Mouse (Mus musculus): Measurements from ENCODE around the gene Grm5.
A peak's percentile ranks its signal among the peaks of the same experiment; 100 is the strongest.

Grm5 gene

DNA sequence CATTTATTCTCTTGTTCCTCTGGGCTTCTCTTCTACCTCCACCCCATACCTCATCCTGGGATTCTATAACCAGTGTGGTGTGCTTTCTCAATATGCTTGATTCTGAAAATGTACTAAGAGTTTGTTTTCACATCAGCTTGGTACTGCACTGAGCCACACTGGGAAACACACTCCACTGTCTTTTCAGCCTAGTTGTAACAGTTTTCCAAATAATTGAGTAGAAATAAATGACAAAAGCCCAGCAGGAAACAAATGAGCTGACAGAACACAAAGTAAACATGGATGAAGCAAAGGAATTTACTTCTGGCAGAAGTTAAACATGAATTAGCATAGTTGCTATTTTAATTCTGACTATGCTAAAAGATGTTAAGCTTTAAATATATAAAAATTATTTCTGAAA lies 262.1 kb downstream of the Grm5 start:
- no peak for DNase-seq (ENCODE audit: low spot score in 2 of 2)

DNA sequence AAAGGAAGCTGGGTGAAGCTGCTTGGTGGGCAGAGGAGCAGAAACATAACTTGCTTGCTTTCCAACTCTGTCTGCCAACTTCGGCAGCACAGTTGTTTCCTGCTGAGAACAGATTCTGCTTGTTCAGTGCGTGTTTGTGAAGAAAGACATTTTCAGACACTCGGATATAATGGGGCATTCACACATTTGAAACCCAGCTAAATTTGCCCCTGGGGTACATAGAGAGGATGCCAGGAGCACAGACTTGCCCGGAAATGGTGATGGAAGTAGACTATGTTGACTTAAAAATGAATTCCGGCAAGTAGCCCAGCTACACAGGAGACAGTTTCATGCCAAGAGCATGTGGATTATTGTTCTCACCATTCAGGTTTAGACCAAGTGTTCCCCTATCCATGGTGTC lies 342.0 kb downstream of the Grm5 start:
- peak; percentile 20 to 40 for DNase-seq (ENCODE audit: low spot score in 2 of 2)

DNA sequence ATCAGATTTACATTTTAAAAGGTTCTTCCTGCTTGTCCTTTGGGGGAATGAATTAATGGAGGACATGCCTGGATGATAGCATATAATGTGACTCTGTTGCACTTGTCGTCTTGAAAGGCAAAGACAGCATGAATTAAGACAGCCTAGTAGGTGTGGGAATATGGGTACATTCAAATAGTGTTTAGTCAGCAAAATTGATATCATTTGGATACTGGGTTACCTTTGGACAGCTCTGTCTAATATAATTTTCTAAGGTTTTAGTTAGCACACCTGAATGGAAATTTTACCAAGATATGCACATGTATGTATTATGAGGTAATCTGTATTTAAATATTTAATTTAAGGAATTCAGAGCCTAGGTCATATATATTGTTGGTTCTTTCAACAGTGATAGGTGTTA lies 353.4 kb downstream of the Grm5 start:
- no peak for DNase-seq (ENCODE audit: low spot score in 2 of 2)

DNA sequence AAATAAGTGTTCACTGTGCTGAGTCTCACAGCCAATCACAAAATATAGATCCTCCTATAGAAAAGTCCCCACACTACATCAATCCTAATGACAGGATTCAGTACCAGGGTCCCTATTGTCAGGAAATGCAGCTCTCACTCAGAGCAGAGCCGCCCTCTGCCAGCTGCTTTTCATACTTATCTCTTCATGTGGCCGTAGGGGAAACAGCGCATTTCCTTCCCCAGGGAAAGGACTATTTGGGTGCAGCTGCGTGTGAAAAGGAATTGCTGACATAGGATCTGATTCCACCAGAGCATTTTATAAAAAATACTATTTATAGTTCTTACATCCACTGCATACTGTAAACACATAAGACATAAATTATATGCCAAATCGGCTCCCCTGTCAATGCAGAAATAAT lies 354.3 kb downstream of the Grm5 start:
- no peak for DNase-seq (ENCODE audit: low spot score in 2 of 2)

DNA sequence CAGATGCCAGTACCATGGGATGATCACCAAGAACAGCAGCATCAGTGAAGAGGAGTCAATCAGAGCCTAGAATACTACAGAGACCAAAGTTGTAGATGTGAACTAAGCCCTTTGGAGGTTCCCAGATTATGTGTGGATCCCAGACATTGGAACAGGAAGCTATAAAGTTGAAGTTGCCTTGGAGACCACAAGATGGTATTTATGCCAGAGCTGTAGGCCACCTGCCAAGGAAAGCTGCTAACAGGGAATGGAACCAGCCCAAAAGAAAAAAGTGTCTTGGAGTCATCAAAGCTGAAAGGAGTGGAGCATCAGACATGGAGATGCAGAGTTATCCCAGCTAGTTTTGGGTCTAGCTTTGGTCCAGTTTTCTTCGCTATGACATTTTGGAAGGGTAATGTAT lies 366.2 kb downstream of the Grm5 start:
- DNase-seq (ENCODE audit: low spot score in 2 of 2): no peak

DNA sequence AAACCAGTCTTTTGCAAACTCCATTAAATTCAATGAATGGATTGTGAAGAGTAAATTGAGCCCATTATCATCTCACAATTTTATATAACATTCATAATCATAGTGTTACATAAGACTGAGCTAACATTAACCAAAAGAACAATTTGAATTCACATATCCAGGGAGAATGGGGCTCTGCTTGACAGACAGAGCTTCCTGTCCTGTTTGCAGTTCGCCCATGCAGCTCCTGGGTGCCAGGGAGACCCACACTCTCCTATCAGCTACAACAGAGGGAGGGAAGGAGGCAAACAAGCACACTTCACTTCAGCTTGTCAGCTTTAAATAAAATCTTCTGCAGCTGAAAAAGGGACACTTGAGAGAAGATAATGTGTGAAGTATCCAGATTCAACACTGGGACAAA lies 389.2 kb downstream of the Grm5 start:
- no peak for DNase-seq (ENCODE audit: low spot score in 2 of 2)

DNA sequence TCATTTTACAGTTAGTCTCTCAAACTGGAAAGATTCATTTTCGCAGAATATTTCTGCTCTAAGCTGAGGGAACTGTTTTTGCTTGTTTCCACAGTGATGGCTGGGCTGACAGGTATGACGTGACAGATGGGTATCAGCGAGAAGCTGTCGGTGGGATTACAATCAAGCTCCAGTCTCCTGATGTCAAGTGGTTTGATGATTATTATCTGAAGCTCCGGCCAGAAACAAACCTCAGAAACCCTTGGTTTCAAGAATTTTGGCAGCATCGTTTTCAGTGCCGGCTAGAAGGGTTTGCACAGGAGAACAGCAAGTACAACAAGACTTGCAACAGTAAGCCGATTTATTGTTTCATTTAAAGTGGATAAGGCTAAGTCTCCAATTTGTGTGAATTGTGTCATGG lies 391.1 kb downstream of the Grm5 start:
- DNase-seq (ENCODE audit: low spot score in 2 of 2): peak in 1 of 2 experiments; percentile 6

DNA sequence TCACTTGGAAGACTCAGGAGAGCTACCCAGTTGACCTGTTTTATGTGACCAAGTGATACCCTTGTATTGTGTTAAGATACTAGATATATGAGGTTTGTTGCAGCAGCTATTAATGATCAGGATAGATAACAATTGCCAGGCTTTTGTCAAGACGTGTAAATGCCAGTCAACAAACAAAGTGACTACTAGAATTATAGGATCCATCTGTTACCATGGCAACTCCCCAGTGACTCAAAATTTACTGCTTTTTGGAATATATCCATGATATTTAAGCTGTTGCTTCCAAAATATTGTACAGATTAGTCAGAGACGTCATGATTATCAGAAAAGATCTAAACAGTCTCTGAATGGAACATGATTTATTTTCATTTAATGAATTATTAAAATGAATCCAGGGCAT lies 399.5 kb downstream of the Grm5 start:
- DNase-seq (ENCODE audit: low spot score in 2 of 2): no peak

DNA sequence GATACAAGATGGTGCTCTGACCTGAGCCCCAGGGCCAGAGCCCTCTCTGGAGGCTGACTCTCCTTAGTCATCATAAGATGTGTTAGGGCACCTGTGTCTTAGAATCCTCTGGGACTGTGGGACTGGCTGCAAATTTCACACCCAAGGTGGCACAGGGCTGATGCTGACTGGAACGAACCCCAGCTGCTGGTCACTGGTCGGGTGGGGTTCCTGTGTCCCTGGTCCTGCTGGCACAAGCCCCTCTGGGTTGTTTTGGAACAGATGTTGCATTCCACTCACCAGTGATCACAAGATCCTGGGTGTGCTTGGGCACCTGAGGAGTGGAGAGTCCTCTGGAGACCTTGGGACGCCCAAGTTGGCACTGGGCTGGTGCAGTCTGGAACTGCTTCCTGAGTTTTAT lies 430.5 kb downstream of the Grm5 start:
- no peak for DNase-seq (ENCODE audit: low spot score in 2 of 2)

DNA sequence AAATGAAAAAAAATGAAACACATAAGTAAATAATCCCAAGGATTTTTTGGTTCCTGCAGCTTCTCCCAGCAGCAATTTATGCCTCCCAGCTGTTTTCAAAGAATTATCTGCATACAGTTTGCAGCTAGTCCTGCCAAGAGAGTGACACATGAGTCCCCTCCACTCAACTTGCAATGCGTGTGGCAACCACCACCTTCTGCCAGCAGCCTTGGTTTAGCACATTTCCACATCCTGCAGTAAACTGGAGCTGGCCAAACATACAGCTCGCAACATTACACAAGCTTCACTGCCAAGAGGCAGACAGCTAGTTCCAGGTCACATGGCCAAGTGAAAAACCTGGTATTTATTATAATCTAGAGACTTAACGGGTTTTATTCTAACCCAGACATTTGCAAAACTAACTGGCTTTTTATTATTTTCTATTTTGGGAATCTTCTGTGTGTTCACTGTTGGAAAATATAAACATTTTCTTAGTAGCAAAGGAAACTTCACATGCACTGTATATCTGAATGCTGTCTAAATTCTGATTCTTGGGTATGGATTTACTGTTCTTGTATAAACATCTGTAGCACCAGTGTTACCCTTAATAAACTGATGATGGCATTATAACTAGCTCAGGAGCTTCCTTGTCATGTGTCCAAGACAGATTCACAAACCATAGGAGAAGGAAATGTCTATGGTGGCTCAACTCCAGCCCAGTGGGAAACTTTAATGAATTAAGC lies 443.6 kb downstream of the Grm5 start:
- peak in 1 of 2 experiments; percentile 5 for DNase-seq (ENCODE audit: low spot score in 2 of 2)

DNA sequence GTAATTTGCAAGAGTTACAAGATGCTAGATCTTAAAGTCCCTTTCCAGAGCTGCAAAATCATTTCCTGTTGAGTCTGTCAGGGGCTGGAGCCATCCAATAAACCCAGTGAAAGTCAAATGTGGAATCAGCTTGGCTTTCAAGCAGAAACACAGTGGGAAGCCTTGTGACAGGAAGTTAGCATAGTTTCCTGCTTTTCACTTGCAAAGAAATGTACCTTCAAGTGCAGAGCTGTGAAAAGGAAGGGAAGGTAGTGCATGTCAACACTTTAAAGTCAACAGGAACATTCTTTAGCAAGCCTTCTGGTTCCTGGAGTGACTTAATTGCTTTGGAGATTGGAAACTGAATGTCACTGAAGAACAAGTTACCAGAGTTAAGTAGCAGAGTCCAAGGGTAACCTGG lies 463.4 kb downstream of the Grm5 start:
- no peak for DNase-seq (ENCODE audit: low spot score in 2 of 2)

DNA sequence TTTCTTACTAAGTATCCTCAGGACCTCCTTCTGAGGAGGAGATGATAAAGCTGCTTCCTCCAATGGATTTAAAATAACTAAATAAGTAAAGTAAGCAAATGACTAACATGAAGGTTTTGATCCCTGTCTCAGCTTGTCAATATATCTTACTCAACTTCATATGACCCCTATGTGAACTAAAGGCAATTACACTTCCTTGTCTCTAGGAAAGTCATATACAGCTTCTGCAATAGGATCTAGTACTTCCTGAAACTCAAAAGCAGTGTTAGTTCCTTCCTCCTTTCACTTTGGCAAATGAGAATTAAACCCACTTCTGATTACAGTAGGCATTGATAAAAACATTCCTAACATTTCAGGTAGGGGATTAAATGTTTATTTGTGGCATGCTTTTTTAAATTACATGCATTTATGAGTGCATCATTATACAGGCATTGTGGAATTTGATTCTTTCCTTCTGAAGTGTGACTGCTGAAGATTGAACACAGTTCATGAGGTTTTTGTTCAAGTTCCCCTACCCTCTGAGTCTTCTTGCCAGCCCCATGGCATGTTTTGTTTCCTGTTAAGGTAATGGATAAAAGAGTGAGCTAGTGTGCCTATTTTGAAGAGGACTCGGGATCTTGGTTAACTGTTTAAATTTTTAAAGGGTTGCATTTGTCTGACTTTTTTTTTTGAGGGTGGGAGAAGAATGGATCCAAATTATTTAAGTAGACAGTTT lies 470.4 kb downstream of the Grm5 start:
- DNase-seq (ENCODE audit: low spot score in 2 of 2): no peak

DNA sequence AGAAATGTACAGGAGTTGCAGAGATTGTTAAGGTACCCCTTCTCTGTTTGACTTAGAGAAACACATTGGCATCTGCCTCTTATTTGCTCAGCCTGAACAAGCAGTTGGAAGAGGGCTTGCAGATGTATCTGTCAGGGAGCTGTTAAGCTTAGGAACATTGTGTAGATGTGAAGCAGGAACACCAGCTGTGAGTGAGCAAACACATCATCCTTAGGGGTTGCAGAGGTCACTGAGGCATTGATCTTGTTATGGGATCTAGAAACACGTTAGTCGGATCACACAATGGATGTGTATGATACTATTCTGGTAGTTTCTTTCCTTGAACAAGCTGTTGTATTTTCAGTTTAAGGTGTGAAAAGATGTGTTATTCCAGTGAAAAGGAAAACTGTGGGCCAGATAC lies 472.5 kb downstream of the Grm5 start:
- DNase-seq (ENCODE audit: low spot score in 2 of 2): no peak

DNA sequence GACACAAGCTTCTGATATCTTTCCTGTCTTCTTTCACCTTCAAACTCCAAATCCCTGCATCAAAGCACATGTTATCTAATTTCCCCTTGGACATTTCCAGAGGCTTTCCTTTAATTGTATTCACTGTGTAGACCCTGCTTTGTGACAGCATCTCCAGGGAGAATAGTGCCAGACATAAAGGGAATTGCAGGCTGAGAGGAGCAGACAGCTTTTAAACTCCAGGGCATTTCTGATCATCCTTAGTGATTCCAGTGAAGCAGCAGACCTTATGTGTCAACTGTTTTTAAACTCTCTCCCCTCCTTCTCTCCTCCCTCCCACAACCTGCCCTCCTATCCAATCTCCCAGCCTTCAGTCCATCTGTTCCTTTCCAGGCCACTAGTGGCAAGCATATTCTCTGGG lies 507.1 kb downstream of the Grm5 start:
- no peak for DNase-seq (ENCODE audit: low spot score in 2 of 2)

DNA sequence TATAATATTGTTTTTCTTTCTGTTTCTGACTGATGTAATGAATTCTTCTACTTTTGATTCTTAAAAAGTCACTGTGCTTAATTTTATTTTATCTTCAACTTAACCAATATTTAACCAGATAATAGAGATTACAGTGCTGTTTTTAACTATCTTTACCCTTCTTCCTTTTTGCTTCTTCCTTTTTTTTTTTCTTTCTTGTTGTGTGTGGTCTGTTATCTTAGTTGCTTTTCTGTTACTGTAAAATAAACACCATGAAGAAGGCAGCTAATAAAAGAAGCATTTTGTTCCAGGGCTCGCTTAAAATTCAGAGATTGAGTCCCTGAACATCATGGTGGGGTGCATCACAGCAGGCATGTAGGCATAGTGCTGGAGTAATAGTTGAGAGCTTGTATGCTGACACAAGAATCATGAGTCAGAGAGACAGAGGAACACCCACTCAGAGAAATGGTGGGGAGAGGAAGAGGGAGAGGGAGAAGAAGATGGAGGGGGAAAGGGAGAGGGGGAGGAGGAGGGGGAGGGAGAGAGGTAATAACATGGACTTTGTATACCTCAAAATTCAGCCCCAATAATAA lies 512.7 kb downstream of the Grm5 start:
- DNase-seq (ENCODE audit: low spot score in 2 of 2): no peak

DNA sequence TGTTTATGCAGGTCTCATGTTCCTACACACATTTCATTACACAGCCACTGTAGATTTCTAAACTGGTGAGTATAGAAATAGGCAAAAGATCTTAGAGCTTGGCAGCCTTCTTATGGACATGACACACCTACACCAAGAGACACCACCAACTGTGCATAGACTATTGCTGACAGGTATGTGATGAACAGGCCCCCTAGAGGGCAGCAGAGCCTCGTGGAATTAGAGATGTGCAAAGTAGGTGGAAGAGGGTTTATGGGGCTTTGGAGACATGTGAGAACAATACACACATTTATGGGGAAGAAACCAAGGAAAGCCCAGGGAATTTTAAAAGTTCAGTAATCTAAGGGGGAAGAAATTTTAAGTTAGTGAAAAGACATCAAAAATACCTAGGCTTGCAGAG lies 513.7 kb downstream of the Grm5 start:
- DNase-seq (ENCODE audit: low spot score in 2 of 2): peak in 1 of 2 experiments; percentile 32

DNA sequence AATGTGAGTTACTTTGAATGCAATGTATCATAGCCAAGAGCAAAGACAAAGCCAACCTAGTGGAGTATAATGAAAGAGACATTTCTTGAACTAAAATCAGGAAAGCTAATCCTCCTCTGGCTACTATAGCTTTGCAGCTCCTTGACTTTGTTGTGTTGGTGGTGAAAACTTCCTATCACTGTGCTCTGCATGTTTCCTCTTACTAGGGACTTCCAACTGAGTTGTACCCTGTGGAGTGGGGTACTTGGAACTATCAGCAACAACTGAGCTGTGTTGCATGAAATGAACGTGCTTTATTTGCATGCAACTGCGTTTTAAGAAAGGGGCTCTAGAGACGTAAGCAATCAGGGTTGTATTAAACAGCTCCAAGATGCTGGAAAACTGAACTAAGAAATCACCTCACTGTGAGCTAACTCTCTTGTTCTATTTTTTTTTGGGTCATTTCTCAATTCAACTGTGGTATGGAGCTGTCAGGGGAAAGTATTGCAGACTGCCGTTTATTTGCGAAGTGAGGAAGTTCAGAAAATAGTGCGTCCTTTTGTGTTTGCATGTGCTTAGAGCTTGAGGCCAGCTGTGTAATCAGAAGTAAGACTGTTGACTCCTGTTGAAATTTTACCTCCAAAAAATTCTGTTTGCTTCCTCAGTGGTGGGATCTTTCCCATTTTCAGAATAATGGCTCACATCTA lies 532.9 kb downstream of the Grm5 start:
- DNase-seq (ENCODE audit: low spot score in 2 of 2): no peak

DNA sequence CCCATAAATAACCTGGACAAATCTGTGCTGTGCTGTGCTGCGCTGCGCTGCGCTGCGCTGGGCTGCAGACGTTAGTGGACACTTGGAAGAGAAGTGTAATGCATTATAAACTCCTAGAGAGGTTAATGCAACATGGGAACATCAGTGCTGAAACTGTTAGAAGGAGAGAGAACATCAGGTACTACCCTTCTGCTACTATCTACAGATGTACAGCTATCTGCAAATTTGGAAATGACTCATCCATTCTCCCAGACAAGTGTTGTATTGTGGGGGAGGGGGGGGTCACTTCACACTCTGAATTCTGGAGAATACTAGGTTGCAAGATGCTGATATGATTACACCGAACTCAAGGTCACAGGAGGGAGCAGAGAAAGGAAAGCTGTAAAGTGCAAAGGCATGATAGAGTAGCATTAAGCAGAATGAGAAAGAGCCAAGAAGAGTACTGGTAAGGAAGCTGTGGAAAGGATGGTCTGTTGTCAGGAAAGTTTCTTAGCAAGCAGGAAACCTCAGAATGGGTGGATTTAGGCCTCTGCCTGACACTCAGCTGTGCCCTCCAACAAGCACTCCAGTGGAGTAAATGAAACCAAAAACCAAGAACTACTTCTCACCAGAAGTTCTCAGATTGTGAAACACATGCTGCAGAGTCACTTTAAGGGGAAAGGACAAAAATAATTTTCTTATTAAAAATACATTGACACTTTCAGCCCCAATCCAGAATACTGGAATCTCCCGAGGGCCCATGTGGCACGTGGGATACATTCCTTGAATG lies 544.3 kb downstream of the Grm5 start:
- no peak for DNase-seq (ENCODE audit: low spot score in 2 of 2)

DNA sequence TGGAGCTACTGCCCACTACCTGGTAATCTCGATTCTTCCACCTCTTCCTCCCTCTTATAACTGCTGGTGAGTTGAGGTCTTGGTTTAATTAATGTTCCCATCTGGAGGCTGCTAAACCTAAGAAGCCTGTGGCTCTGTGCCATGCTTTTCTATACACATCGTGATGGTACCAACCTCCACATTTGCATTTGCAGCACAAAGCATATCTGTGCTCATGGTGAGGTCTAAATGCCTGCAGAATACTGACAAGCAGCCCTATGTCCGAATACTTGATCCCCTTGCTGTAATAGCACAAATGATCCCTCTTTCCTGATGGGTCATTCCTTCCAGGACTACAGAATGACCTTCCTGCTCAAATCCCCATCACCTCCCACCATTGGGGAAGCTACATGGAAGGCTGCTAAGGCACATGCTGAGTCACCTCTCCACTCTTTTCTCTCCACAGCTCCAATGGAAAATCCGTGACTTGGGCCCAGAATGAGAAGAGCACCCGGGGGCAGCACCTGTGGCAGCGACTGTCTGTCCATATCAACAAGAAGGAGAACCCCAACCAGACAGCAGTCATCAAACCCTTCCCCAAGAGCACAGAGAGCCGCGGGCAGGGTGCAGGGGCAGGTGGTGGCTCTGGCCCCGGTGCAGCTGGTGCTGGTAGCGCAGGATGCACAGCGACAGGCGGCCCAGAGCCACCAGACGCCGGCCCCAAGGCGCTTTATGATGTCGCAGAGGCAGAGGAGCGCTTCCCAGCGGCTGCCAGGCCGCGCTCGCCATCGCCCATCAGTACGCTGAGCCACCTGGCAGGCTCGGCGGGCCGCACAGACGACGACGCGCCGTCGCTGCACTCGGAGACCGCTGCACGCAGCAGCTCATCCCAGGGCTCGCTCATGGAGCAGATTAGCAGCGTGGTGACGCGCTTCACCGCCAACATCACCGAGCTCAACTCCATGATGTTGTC lies 545.8 kb downstream of the Grm5 start:
- DNase-seq (ENCODE audit: low spot score in 2 of 2): peak in 1 of 2 experiments; percentile 46

DNA sequence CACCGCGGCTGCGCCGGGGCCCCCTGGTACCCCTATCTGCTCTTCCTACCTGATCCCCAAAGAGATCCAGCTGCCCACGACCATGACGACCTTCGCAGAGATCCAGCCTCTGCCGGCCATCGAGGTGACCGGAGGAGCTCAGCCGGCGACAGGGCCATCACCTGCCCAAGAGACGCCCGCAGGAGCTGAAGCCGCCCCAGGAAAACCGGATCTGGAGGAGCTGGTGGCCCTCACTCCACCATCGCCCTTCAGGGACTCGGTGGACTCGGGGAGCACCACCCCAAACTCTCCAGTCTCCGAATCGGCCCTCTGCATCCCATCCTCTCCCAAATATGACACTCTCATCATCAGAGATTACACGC lies 546.5 kb downstream of the Grm5 start:
- no peak for DNase-seq (ENCODE audit: low spot score in 2 of 2)

Data from cerebellum, postnatal 4 days (tissue).